Comparison of ENCODE assay signal across 8 mouse cellular contexts in the genomic region with DNA sequence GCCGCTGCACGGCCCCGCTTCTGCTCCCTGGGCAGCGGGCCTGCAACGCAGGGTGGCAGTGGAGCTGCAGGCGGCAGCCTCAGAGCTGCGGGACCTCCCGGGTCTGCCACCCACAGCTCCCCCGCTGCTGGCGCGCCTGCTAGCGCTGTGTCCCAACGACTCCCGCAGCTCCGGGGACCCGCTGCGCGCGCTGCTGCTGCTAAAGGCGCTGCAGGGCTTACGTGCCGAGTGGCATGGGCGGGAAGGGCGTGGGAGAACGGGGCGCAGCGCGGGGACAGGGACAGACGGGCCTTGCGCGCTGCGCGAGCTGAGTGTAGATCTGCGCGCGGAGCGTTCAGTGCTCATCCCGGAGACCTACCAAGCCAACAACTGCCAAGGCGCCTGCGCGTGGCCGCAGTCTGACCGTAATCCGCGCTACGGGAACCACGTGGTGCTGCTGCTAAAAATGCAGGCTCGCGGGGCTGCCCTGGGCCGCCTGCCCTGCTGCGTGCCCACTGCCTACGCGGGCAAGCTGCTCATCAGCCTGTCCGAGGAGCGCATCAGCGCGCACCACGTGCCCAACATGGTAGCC. TPM values are rescaled to one million over a fixed set of nuclear protein-coding genes. Genes with fewer than 3 reads are reported as not detected.
DNase-seq lines count a peak whose midpoint lies in the region; ATAC-seq and TF ChIP-seq lines count a peak whose summit lies in the region.

No protein-coding gene starts in this region.

- H3K36me3 ChIP-seq in neural tube, embryonic 14.5 days (ENCODE audit: control insufficient read depth, insufficient read depth, low read length), result peaks cover 25% of the 10 kb centered on the region

- peak; percentile 82 for TF ChIP-seq POLR2A in cerebellum, adult 2 months (IDR thresholded peaks at IDR 0.05; ENCODE audit: borderline replicate concordance, insufficient read depth, low read length)
- TF ChIP-seq POLR2A in lung, adult 2 months (IDR thresholded peaks at IDR 0.05; ENCODE audit: borderline replicate concordance, extremely low read depth, low read depth, low read length), result no peak

- H3K4me3 ChIP-seq in cerebellum, adult 2 months (replicated peaks; ENCODE audit: insufficient read depth, low read depth, low read length), result peak overlapping the region; percentile 53
- H3K4me3 ChIP-seq in lung, adult 2 months (replicated peaks; ENCODE audit: extremely low read depth, low read depth, low read length), result peak overlapping the region; percentile 58
- peak overlapping the region; percentile 48 for H3K4me3 ChIP-seq in neural tube, embryonic 14.5 days (ENCODE audit: low read depth, low read length)

- no peaks in the 10 kb centered on the region for H3K27me3 ChIP-seq in cerebellum, adult 2 months (ENCODE audit: control insufficient read depth, insufficient read depth, low read length)
- peaks cover 8% of the 10 kb centered on the region for H3K27me3 ChIP-seq in neural tube, embryonic 14.5 days (ENCODE audit: control insufficient read depth, insufficient read depth, low read length)

- no peaks in the 10 kb centered on the region for H3K9me3 ChIP-seq in neural tube, embryonic 14.5 days (ENCODE audit: control insufficient read depth, low read length)

- peak; percentile 70 for ATAC-seq in frontal cortex, adult (ENCODE audit: low TSS enrichment)
- ATAC-seq in neural tube, embryonic 14.5 days (ENCODE audit: low read depth), result peak; percentile 83

- under 1% methylated on average over 58 of the region's 58 CpGs for WGBS in cerebellum, adult 2 months
- 2% methylated on average over 58 of the region's 58 CpGs for WGBS in lung, adult 2 months
- WGBS in neural tube, embryonic 14.5 days, result under 1% methylated on average over 57 of the region's 58 CpGs

- peak overlapping the region; percentile 71 for H3K9ac ChIP-seq in neural tube, embryonic 14.5 days (replicated peaks; ENCODE audit: low read depth, low read length)

- no peak for TF ChIP-seq CTCF in cerebellum, adult 2 months (IDR thresholded peaks at IDR 0.05; ENCODE audit: borderline replicate concordance, insufficient read depth, low read depth, low read length)
- no peak for TF ChIP-seq CTCF in lung, adult 2 months (IDR thresholded peaks at IDR 0.05; ENCODE audit: insufficient read depth, low read length)

- peak overlapping the region; percentile 96 for H3K4me2 ChIP-seq in neural tube, embryonic 14.5 days (ENCODE audit: low read depth, low read length)

- peaks cover 20% of the 10 kb centered on the region for H3K4me1 ChIP-seq in cerebellum, adult 2 months (ENCODE audit: control insufficient read depth, insufficient read depth, low read length)
- 0 out of 2 replicates have a peak, but pooled peaks cover 3% of the 10 kb centered on the region for H3K4me1 ChIP-seq in lung, adult 2 months (ENCODE audit: control insufficient read depth, insufficient read depth, low read length)
- peaks cover 17% of the 10 kb centered on the region for H3K4me1 ChIP-seq in neural tube, embryonic 14.5 days (ENCODE audit: control insufficient read depth, insufficient read depth, low read length)

- peak overlapping the region; percentile 76 for H3K27ac ChIP-seq in cerebellum, adult 2 months (ENCODE audit: insufficient read depth, low read length)
- H3K27ac ChIP-seq in neural tube, embryonic 14.5 days (ENCODE audit: low read depth, low read length), result peak overlapping the region; percentile 90

- peak; percentile 43 for DNase-seq in MN1 (ENCODE audit: low spot score)
- peak; percentile 90 to 94 for DNase-seq in cerebellum, adult 2 months
- peak; percentile 79 for DNase-seq in heart, postnatal 4 days
- peak; percentile 88 to 89 for DNase-seq in layer of hippocampus, adult 8-10 months (ENCODE audit: low spot score in 2 of 2)
- peak; percentile 51 for DNase-seq in lung, adult 2 months
- DNase-seq in thymus, postnatal 25 days, result peak; percentile 40

RNA-seq across cellular contexts. Expression of a gene that starts 2.1 kb away (rescaled TPM):
- 3.0 and 4.3 TPM in 2 replicates for polyA plus RNA-seq in cerebellum, adult 2 months (2012; rRNA removed)
- total RNA-seq in heart, postnatal 4 days (2021), result 1 to 10 TPM in 1 of 2 experiments, under 1 TPM in 1; 0.61 to 1.0 TPM
- total RNA-seq in layer of hippocampus, adult 8-10 months (2022), result 1 to 10 TPM; 2.4 to 4.0 (median 3.0) TPM
- polyA plus RNA-seq in lung, adult 2 months (2012; rRNA removed), result 0.62 and 1.3 TPM in 2 replicates
- polyA plus RNA-seq in neural tube, embryonic 14.5 days (2014; fragmentation: Nextera tagmentation; extraction: Ambion mirVana), result 0.15 and 0.16 TPM in 2 replicates

RNA-seq across cellular contexts. Expression of a gene that starts 6.2 kb away (rescaled TPM):
- polyA plus RNA-seq in cerebellum, adult 2 months (2012; rRNA removed), result 0.27 and 0.38 TPM in 2 replicates
- total RNA-seq in heart, postnatal 4 days (2021), result 1 to 10 TPM in 1 of 2 experiments, under 1 TPM in 1; 0.62 to 1.6 TPM
- 1 to 10 TPM in 3 of 4 experiments, under 1 TPM in 1; 0.91 to 4.7 (median 2.7) TPM for total RNA-seq in layer of hippocampus, adult 8-10 months (2022)
- 7.7 TPM in 1 of 2 replicates, not detected in the other for polyA plus RNA-seq in lung, adult 2 months (2012; rRNA removed)
- 0.74 and 0.86 TPM in 2 replicates for polyA plus RNA-seq in neural tube, embryonic 14.5 days (2014; fragmentation: Nextera tagmentation; extraction: Ambion mirVana)

RNA-seq across cellular contexts. Expression of a gene that starts 8.7 kb away (rescaled TPM):
- polyA plus RNA-seq in cerebellum, adult 2 months (2012; rRNA removed), result 106 and 122 TPM in 2 replicates
- 10 to 100 TPM; 36.2 to 37.1 TPM for total RNA-seq in heart, postnatal 4 days (2021)
- 10 to 100 TPM; 61.4 to 75.8 (median 70.7) TPM for total RNA-seq in layer of hippocampus, adult 8-10 months (2022)
- polyA plus RNA-seq in lung, adult 2 months (2012; rRNA removed), result 51.2 and 58.8 TPM in 2 replicates
- 126 and 127 TPM in 2 replicates for polyA plus RNA-seq in neural tube, embryonic 14.5 days (2014; fragmentation: Nextera tagmentation; extraction: Ambion mirVana)

RNA-seq across cellular contexts. Expression of a gene that starts 9.1 kb away (rescaled TPM):
- polyA plus RNA-seq in cerebellum, adult 2 months (2012; rRNA removed), result 52.0 and 66.4 TPM in 2 replicates
- 10 to 100 TPM; 46.0 to 51.7 TPM for total RNA-seq in heart, postnatal 4 days (2021)
- 10 to 100 TPM; 43.3 to 60.0 (median 50.2) TPM for total RNA-seq in layer of hippocampus, adult 8-10 months (2022)
- polyA plus RNA-seq in lung, adult 2 months (2012; rRNA removed), result 35.7 and 38.7 TPM in 2 replicates
- polyA plus RNA-seq in neural tube, embryonic 14.5 days (2014; fragmentation: Nextera tagmentation; extraction: Ambion mirVana), result 63.3 and 66.8 TPM in 2 replicates

RNA-seq across cellular contexts. Expression of a gene that starts 19.3 kb away (rescaled TPM):
- 776 and 779 TPM in 2 replicates for polyA plus RNA-seq in cerebellum, adult 2 months (2012; rRNA removed)
- total RNA-seq in heart, postnatal 4 days (2021), result 1,000 to 10,000 TPM; 1,002 to 1,049 TPM
- 100 to 1,000 TPM; 475 to 520 (median 506) TPM for total RNA-seq in layer of hippocampus, adult 8-10 months (2022)
- 804 and 834 TPM in 2 replicates for polyA plus RNA-seq in lung, adult 2 months (2012; rRNA removed)
- polyA plus RNA-seq in neural tube, embryonic 14.5 days (2014; fragmentation: Nextera tagmentation; extraction: Ambion mirVana), result 1,177 and 1,236 TPM in 2 replicates

Comparison
In these comparisons a context has a peak if more than half of its experiments do, and no peak if none do; other contexts are left out.
1. Peak in every context shown above with its lines: DNase-seq, ATAC-seq, H3K4me3 ChIP-seq and H3K27ac ChIP-seq.
2. DNase-seq: peak in every context shown above with its lines; median percentile 92 in cerebellum, adult 2 months; 88 in layer of hippocampus, adult 8-10 months; 79 in heart, postnatal 4 days; 51 in lung, adult 2 months; 43 in MN1; 40 in thymus, postnatal 25 days.